Mouse (Mus musculus): Measurements from ENCODE around the gene Nkx6-2. TPM values are rescaled to one million over a fixed set of nuclear protein-coding genes. Genes with fewer than 3 reads are reported as not detected.

Nkx6-2 gene
- polyA plus RNA-seq, 2 experiments = 0.08 to 0.14 TPM

- no peak for ATAC-seq (ENCODE audit: low FRiP score, low read depth)
- WGBS = 61% methylated on average over 12 of the region's 12 CpGs
Measured at GRCm38 (mm10) chr7:139544706-139545625, 37.6 kb downstream of the Nkx6-2 start.

GRCm38 (mm10) chr7:139541422-139541821 lies 41.2 kb downstream of the Nkx6-2 start:
- H3K27ac ChIP-seq (replicated peaks; ENCODE audit: low read depth, low read length) = no peak overlapping the region
- no peak overlapping the region for H3K4me2 ChIP-seq (replicated peaks; ENCODE audit: low read depth, low read length, severe bottlenecking)
- DNase-seq (ENCODE audit: low spot score) (no peak), ATAC-seq (ENCODE audit: low FRiP score, low read depth) (no peak)
- peaks cover 32% of the 10 kb centered on the region for H3K36me3 ChIP-seq (ENCODE audit: control insufficient read depth, insufficient read depth, low read length)
- no peak overlapping the region for H3K9ac ChIP-seq (ENCODE audit: low read depth, low read length, severe bottlenecking)
- no peak for TF ChIP-seq POLR2A (IDR thresholded peaks at IDR 0.05; ENCODE audit: borderline replicate concordance, extremely low read depth, insufficient read depth, insufficient read length)
- H3K4me3 ChIP-seq (replicated peaks; ENCODE audit: low read length) = no peak overlapping the region
- H3K27me3 ChIP-seq (ENCODE audit: control insufficient read depth, insufficient read depth, low read length) = no peaks in the 10 kb centered on the region
- peaks cover 3% of the 10 kb centered on the region; the same call in 1 of the 2 replicates for H3K4me1 ChIP-seq (ENCODE audit: control insufficient read depth, insufficient read depth, low read length)
- no peaks in the 10 kb centered on the region for H3K9me3 ChIP-seq (ENCODE audit: control insufficient read depth, low read length)
- 85% methylated on average over 6 of the region's 6 CpGs for WGBS

More at GRCm38 (mm10) chr7:139544706-139545625, 37.6 kb downstream of the Nkx6-2 start:
- no peak for TF ChIP-seq POLR2A (IDR thresholded peaks at IDR 0.05; ENCODE audit: borderline replicate concordance, extremely low read depth, insufficient read depth, insufficient read length)
- no peak for DNase-seq (ENCODE audit: low spot score)
- Histone ChIP-seq H3K36me3 (ENCODE audit: control insufficient read depth, insufficient read depth, low read length) (peaks cover 19% of the 10 kb centered on the region), H3K27ac (replicated peaks; ENCODE audit: low read depth, low read length) (no peak overlapping the region), H3K9me3 (ENCODE audit: control insufficient read depth, low read length) (no peaks in the 10 kb centered on the region), H3K4me2 (replicated peaks; ENCODE audit: low read depth, low read length, severe bottlenecking) (no peak overlapping the region), H3K27me3 (ENCODE audit: control insufficient read depth, insufficient read depth, low read length) (no peaks in the 10 kb centered on the region), H3K4me3 (replicated peaks; ENCODE audit: low read length) (no peak overlapping the region), H3K9ac (ENCODE audit: low read depth, low read length, severe bottlenecking) (no peak overlapping the region), H3K4me1 (ENCODE audit: control insufficient read depth, insufficient read depth, low read length) (peaks cover 3% of the 10 kb centered on the region; the same call in 1 of the 2 replicates)

- peaks cover 3% of the 10 kb centered on the region; the same call in 1 of the 2 replicates for H3K4me1 ChIP-seq (ENCODE audit: control insufficient read depth, insufficient read depth, low read length)
- TF ChIP-seq POLR2A (IDR thresholded peaks at IDR 0.05; ENCODE audit: borderline replicate concordance, extremely low read depth, insufficient read depth, insufficient read length) = no peak
- H3K27me3 ChIP-seq (ENCODE audit: control insufficient read depth, insufficient read depth, low read length) = no peaks in the 10 kb centered on the region
- DNase-seq (ENCODE audit: low spot score) = no peak
- H3K9me3 ChIP-seq (ENCODE audit: control insufficient read depth, low read length) = no peaks in the 10 kb centered on the region
- ATAC-seq (ENCODE audit: low FRiP score, low read depth) = no peak
- peaks cover 36% of the 10 kb centered on the region for H3K36me3 ChIP-seq (ENCODE audit: control insufficient read depth, insufficient read depth, low read length)
- 67% methylated on average over 1 of the region's 1 CpGs for WGBS
- no peak overlapping the region for H3K9ac ChIP-seq (ENCODE audit: low read depth, low read length, severe bottlenecking)
- no peak overlapping the region for H3K4me3 ChIP-seq (replicated peaks; ENCODE audit: low read length)
- no peak overlapping the region for H3K4me2 ChIP-seq (replicated peaks; ENCODE audit: low read depth, low read length, severe bottlenecking)
- H3K27ac ChIP-seq (replicated peaks; ENCODE audit: low read depth, low read length) = no peak overlapping the region
Measured at GRCm38 (mm10) chr7:139540601-139541000, 42.0 kb downstream of the Nkx6-2 start.

GRCm38 (mm10) chr7:139538541-139538940 lies 44.1 kb downstream of the Nkx6-2 start:
- Histone ChIP-seq H3K4me1 (ENCODE audit: control insufficient read depth, insufficient read depth, low read length) (no peaks in the 10 kb centered on the region), H3K9me3 (ENCODE audit: control insufficient read depth, low read length) (no peaks in the 10 kb centered on the region), H3K9ac (ENCODE audit: low read depth, low read length, severe bottlenecking) (no peak overlapping the region), H3K27ac (replicated peaks; ENCODE audit: low read depth, low read length) (no peak overlapping the region), H3K4me3 (replicated peaks; ENCODE audit: low read length) (no peak overlapping the region), H3K27me3 (ENCODE audit: control insufficient read depth, insufficient read depth, low read length) (no peaks in the 10 kb centered on the region), H3K4me2 (replicated peaks; ENCODE audit: low read depth, low read length, severe bottlenecking) (no peak overlapping the region), H3K36me3 (ENCODE audit: control insufficient read depth, insufficient read depth, low read length) (peaks cover 33% of the 10 kb centered on the region)
- no peak for TF ChIP-seq POLR2A (IDR thresholded peaks at IDR 0.05; ENCODE audit: borderline replicate concordance, extremely low read depth, insufficient read depth, insufficient read length)
- DNase-seq (ENCODE audit: low spot score) (no peak), ATAC-seq (ENCODE audit: low FRiP score, low read depth) (no peak)
- 69% methylated on average over 2 of the region's 2 CpGs for WGBS

- no peak for TF ChIP-seq POLR2A (IDR thresholded peaks at IDR 0.05; ENCODE audit: borderline replicate concordance, extremely low read depth, insufficient read depth, insufficient read length)
Measured at GRCm38 (mm10) chr7:139537831-139538230, 44.8 kb downstream of the Nkx6-2 start.

More at GRCm38 (mm10) chr7:139537831-139538230, 44.8 kb downstream of the Nkx6-2 start:
- Histone ChIP-seq H3K4me1 (ENCODE audit: control insufficient read depth, insufficient read depth, low read length) (no peaks in the 10 kb centered on the region), H3K27me3 (ENCODE audit: control insufficient read depth, insufficient read depth, low read length) (no peaks in the 10 kb centered on the region), H3K27ac (replicated peaks; ENCODE audit: low read depth, low read length) (no peak overlapping the region), H3K36me3 (ENCODE audit: control insufficient read depth, insufficient read depth, low read length) (peaks cover 31% of the 10 kb centered on the region), H3K9me3 (ENCODE audit: control insufficient read depth, low read length) (no peaks in the 10 kb centered on the region), H3K4me3 (replicated peaks; ENCODE audit: low read length) (no peak overlapping the region), H3K4me2 (replicated peaks; ENCODE audit: low read depth, low read length, severe bottlenecking) (no peak overlapping the region), H3K9ac (ENCODE audit: low read depth, low read length, severe bottlenecking) (no peak overlapping the region)
- no peak for ATAC-seq (ENCODE audit: low FRiP score, low read depth)
- no peak for DNase-seq (ENCODE audit: low spot score)
- 93% methylated on average over 9 of the region's 9 CpGs for WGBS

Data from limb, embryonic 14.5 days (tissue).